8 mouse cellular contexts compared by ENCODE assay signal in the genomic region with DNA sequence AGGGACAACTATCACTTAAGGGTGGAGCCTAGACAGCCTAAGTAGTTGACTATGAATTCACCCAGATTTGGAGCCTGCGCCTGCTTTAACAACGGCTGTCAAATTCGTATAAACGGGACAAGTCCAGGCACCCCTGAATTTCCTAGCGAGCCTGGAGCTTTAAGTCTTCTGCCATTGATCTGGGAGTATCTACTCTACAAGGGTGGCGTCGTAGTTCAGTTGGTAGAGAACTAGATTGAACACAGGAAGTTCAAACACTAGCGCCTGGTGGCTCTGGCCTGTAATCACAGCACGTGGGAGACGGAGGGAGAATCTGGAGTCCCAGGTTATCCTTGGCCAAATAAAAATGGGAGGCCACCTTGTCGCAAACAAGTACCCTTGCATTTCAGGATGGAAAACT. TPM values are rescaled to one million over a fixed set of nuclear protein-coding genes. Genes with fewer than 3 reads are reported as not detected.
DNase-seq lines count a peak whose midpoint lies in the region; ATAC-seq and TF ChIP-seq lines count a peak whose summit lies in the region.

No protein-coding gene starts in this region.

- intact Hi-C loops in left cerebral cortex, adult 2 months (cut with DNase I): loop anchor here (5.0 kb wide), 2 partner anchors 328 to 378 kb away; a partner anchor contains a TSS
- intact Hi-C loops in left cerebral cortex, postnatal 10 days (cut with DNase I): no loop called here

- H3K4me1 ChIP-seq in embryonic facial prominence, embryonic 10.5 days: peaks cover 30% of the 10 kb centered on the region
- H3K4me1 ChIP-seq in intestine, embryonic 15.5 days (replicated peaks): peaks cover 7% of the 10 kb centered on the region; the same call in 1 of the 2 replicates
- peaks cover 21% of the 10 kb centered on the region for H3K4me1 ChIP-seq in midbrain, embryonic 15.5 days

- H3K27ac ChIP-seq in left cerebral cortex, adult 2 months: peak overlapping the region; percentile 55; the same call in 1 of the 2 replicates
- H3K27ac ChIP-seq in embryonic facial prominence, embryonic 10.5 days (replicated peaks): peak overlapping the region; percentile 81
- H3K27ac ChIP-seq in intestine, embryonic 15.5 days: no peak overlapping the region
- no peak overlapping the region for H3K27ac ChIP-seq in midbrain, embryonic 15.5 days

- no peaks in the 10 kb centered on the region for H3K36me3 ChIP-seq in embryonic facial prominence, embryonic 10.5 days (replicated peaks)
- no peaks in the 10 kb centered on the region for H3K36me3 ChIP-seq in intestine, embryonic 15.5 days
- H3K36me3 ChIP-seq in midbrain, embryonic 15.5 days (replicated peaks): no peaks in the 10 kb centered on the region

- TF ChIP-seq CTCF in left cerebral cortex, adult 2 months (IDR thresholded peaks at IDR 0.05): no peak; the same call in 1 of the 2 replicates

- DNase-seq in left cerebral cortex, adult 2 months (ENCODE audit: extremely low spot score in 1 of 2, low spot score in 2 of 2): no peak
- no peak for DNase-seq in left cerebral cortex, postnatal 10 days (ENCODE audit: extremely low spot score in 1 of 2, low spot score in 2 of 2)
- DNase-seq in embryonic facial prominence, embryonic 10.5 days (ENCODE audit: low spot score): no peak
- no peak for DNase-seq in gastrocnemius, postnatal 10 days
- no peak for DNase-seq in left cerebral cortex, adult 8-10 months (ENCODE audit: low spot score in 2 of 2)
- DNase-seq in kidney, adult 18-20 months: no peak

- no peak overlapping the region for H3K9ac ChIP-seq in intestine, embryonic 15.5 days
- 0 out of 2 replicates have a peak overlapping the region, but pooled peaks have one; percentile 80 for H3K9ac ChIP-seq in midbrain, embryonic 15.5 days

- H3K9me3 ChIP-seq in embryonic facial prominence, embryonic 10.5 days: no peaks in the 10 kb centered on the region
- no peaks in the 10 kb centered on the region for H3K9me3 ChIP-seq in intestine, embryonic 15.5 days
- H3K9me3 ChIP-seq in midbrain, embryonic 15.5 days: no peaks in the 10 kb centered on the region

- peak overlapping the region; percentile 87 for H3K4me3 ChIP-seq in left cerebral cortex, adult 2 months
- peak overlapping the region; percentile 77 for H3K4me3 ChIP-seq in embryonic facial prominence, embryonic 10.5 days
- peak overlapping the region; percentile 79; the same call in 1 of the 2 replicates for H3K4me3 ChIP-seq in intestine, embryonic 15.5 days (replicated peaks)
- peak overlapping the region; percentile 90 for H3K4me3 ChIP-seq in midbrain, embryonic 15.5 days

- H3K4me2 ChIP-seq in intestine, embryonic 15.5 days (replicated peaks): peak overlapping the region; percentile 95
- H3K4me2 ChIP-seq in midbrain, embryonic 15.5 days: peak overlapping the region; percentile 99

- WGBS in embryonic facial prominence, embryonic 10.5 days: 69% methylated on average over 11 of the region's 11 CpGs
- WGBS in intestine, embryonic 15.5 days: 57% methylated on average over 11 of the region's 11 CpGs
- WGBS in midbrain, embryonic 15.5 days: 67% methylated on average over 11 of the region's 11 CpGs

- ATAC-seq in intestine, embryonic 15.5 days: no peak; the same call in 1 of the 2 replicates
- 0 out of 2 replicates have a peak, but pooled peaks have one; percentile 8 for ATAC-seq in midbrain, embryonic 15.5 days (replicated peaks)

- 0 out of 2 replicates have a peak, but pooled peaks cover 7% of the 10 kb centered on the region for H3K27me3 ChIP-seq in embryonic facial prominence, embryonic 10.5 days (replicated peaks; ENCODE audit: low read depth, poor library complexity, severe bottlenecking)
- H3K27me3 ChIP-seq in intestine, embryonic 15.5 days (replicated peaks): no peaks in the 10 kb centered on the region
- no peaks in the 10 kb centered on the region for H3K27me3 ChIP-seq in midbrain, embryonic 15.5 days (replicated peaks)

RNA-seq across cellular contexts. Expression of a gene that starts 0.4 kb away (rescaled TPM):
- total RNA-seq in left cerebral cortex, adult 2 months (2021): 10 to 100 TPM; 82.0 to 88.7 TPM
- total RNA-seq in left cerebral cortex, postnatal 10 days (2021): 100 to 1,000 TPM; 106 to 108 TPM
- 14.8 and 15.2 TPM in 2 replicates for polyA plus RNA-seq in embryonic facial prominence, embryonic 10.5 days (2016; fragmentation: Nextera tagmentation; extraction: Ambion mirVana)
- 20.3 and 21.8 TPM in 2 replicates for polyA plus RNA-seq in intestine, embryonic 15.5 days (2015; fragmentation: Nextera tagmentation; extraction: Ambion mirVana)
- 30.8 and 30.9 TPM in 2 replicates for polyA plus RNA-seq in midbrain, embryonic 15.5 days (2015; fragmentation: Nextera tagmentation; extraction: Ambion mirVana)
- total RNA-seq in gastrocnemius, postnatal 10 days (2021): 10 to 100 TPM; 21.9 to 22.2 TPM
- total RNA-seq in left cerebral cortex, adult 8-10 months (2022): 10 to 100 TPM; 77.7 to 91.2 (median 80.0) TPM

RNA-seq across cellular contexts. Expression of a gene that starts 44.1 kb away (rescaled TPM):
- 10 to 100 TPM; 48.5 to 56.3 TPM for total RNA-seq in left cerebral cortex, adult 2 months (2021)
- total RNA-seq in left cerebral cortex, postnatal 10 days (2021): 10 to 100 TPM; 55.7 to 56.3 TPM
- polyA plus RNA-seq in embryonic facial prominence, embryonic 10.5 days (2016; fragmentation: Nextera tagmentation; extraction: Ambion mirVana): 1.1 and 1.3 TPM in 2 replicates
- 2.5 and 2.9 TPM in 2 replicates for polyA plus RNA-seq in intestine, embryonic 15.5 days (2015; fragmentation: Nextera tagmentation; extraction: Ambion mirVana)
- polyA plus RNA-seq in midbrain, embryonic 15.5 days (2015; fragmentation: Nextera tagmentation; extraction: Ambion mirVana): 2.8 and 4.3 TPM in 2 replicates
- 1 to 10 TPM; 8.7 to 9.6 TPM for total RNA-seq in gastrocnemius, postnatal 10 days (2021)
- 10 to 100 TPM; 39.9 to 46.4 (median 45.2) TPM for total RNA-seq in left cerebral cortex, adult 8-10 months (2022)

RNA-seq across cellular contexts. Expression of a gene that starts 48.3 kb away (rescaled TPM):
- total RNA-seq in left cerebral cortex, adult 2 months (2021): 10 to 100 TPM; 14.7 to 28.5 TPM
- 10 to 100 TPM; 26.6 to 33.7 TPM for total RNA-seq in left cerebral cortex, postnatal 10 days (2021)
- polyA plus RNA-seq in embryonic facial prominence, embryonic 10.5 days (2016; fragmentation: Nextera tagmentation; extraction: Ambion mirVana): 232 and 250 TPM in 2 replicates
- 387 and 549 TPM in 2 replicates for polyA plus RNA-seq in intestine, embryonic 15.5 days (2015; fragmentation: Nextera tagmentation; extraction: Ambion mirVana)
- polyA plus RNA-seq in midbrain, embryonic 15.5 days (2015; fragmentation: Nextera tagmentation; extraction: Ambion mirVana): 154 and 180 TPM in 2 replicates
- total RNA-seq in gastrocnemius, postnatal 10 days (2021): 10 to 100 TPM; 28.1 to 40.6 TPM
- 10 to 100 TPM in 3 of 4 experiments, 1 to 10 TPM in 1; 9.8 to 44.3 (median 37.3) TPM for total RNA-seq in left cerebral cortex, adult 8-10 months (2022)

Comparison
In these comparisons a context has a peak if more than half of its experiments do, and no peak if none do; other contexts are left out.
1. H3K27ac ChIP-seq: peak in left cerebral cortex, adult 2 months (single experiment) and embryonic facial prominence, embryonic 10.5 days (single experiment); none in intestine, embryonic 15.5 days (single experiment) and midbrain, embryonic 15.5 days (single experiment).
2. Peak in every context shown above with its lines, with median percentiles within 50 percentile points of each other: H3K4me3 ChIP-seq.